Mouse (Mus musculus) heart, postnatal 0 days (tissue): ENCODE data around the gene Selenoh. TPM values are rescaled to one million over a fixed set of nuclear protein-coding genes. Genes with fewer than 3 reads are reported as not detected.

Source experiments
- ATAC-seq: fragments of 200-750 bp; cut with Nextera tagmentation; 2 replicates; pipeline ENCODE4 v1.8.0; 2017; ENCODE audit warnings: low read depth, moderate number of reproducible peaks, moderate library complexity; ENCODE audit not compliant: insufficient read depth
- DNase-seq: peaks from one replicate; pipeline ENCODE4 v3.0.0-alpha.2; 2016; ENCODE audit warnings: low spot score
- H3K27ac ChIP-seq: fragments of 300-500 bp; sonication (generic); 2 replicates; pipeline ENCODE4 v1.5.1; 2014; ENCODE audit warnings: low read depth, mild to moderate bottlenecking
- H3K27me3 ChIP-seq: fragments of 300-500 bp; sonication (generic); 2 replicates; pipeline ENCODE4 v1.6.1; 2014; ENCODE audit warnings: low read length, mixed read lengths; ENCODE audit not compliant: control insufficient read depth, insufficient read depth
- H3K36me3 ChIP-seq: fragments of 300-500 bp; sonication (generic); replicated peaks from 2 replicates; pipeline ENCODE4 v1.6.1; 2014; ENCODE audit warnings: low read length, mixed read lengths; ENCODE audit not compliant: control insufficient read depth, insufficient read depth
- H3K4me1 ChIP-seq: fragments of 300-500 bp; sonication (generic); 2 replicates; pipeline ENCODE4 v1.6.1; 2014; ENCODE audit warnings: antibody characterized with exemption; ENCODE audit not compliant: control insufficient read depth, insufficient read depth
- H3K4me2 ChIP-seq: fragments of 300-500 bp; sonication (generic); 2 replicates; pipeline ENCODE4 v1.6.1; 2014; ENCODE audit warnings: low read depth, mild to moderate bottlenecking, low read length, moderate library complexity
- H3K4me3 ChIP-seq: fragments of 300-500 bp; sonication (generic); 2 replicates; pipeline ENCODE4 v1.5.1; 2014; ENCODE audit warnings: low read depth, low read length
- H3K9ac ChIP-seq: fragments of 300-500 bp; sonication (generic); replicated peaks from 2 replicates; pipeline ENCODE4 v1.6.1; 2014; ENCODE audit warnings: low read depth, low read length, mixed read lengths
- H3K9me3 ChIP-seq: fragments of 300-500 bp; sonication (generic); replicated peaks from 2 replicates; pipeline ENCODE4 v1.6.1; 2016; ENCODE audit warnings: low read length; ENCODE audit not compliant: control insufficient read depth
- CTCF ChIP-seq: IDR thresholded peaks from 2 replicates; pipeline ENCODE4 v1.5.1; 2016; ENCODE audit warnings: antibody characterized with exemption, control low read depth, low read depth
- EP300 ChIP-seq: IDR thresholded peaks from 2 replicates; pipeline ENCODE4 v1.6.1; 2016; ENCODE audit warnings: antibody characterized with exemption, low read depth
- WGBS: fragments of 180-500 bp; shearing (Covaris S2); extraction: QIAGEN DNeasy Blood & Tissue Kit; methylation state at CpG from one replicate; pipeline ENCODE4 v1.1.7; 2014; 5-methylcytosine and 5-hydroxymethylcytosine counted together
- polyA plus RNA-seq: library from polyadenylated mRNA; unstranded; fragments of >200 nt; fragmentation: Nextera tagmentation; extraction: Ambion mirVana; gene quantifications from 2 replicates; pipeline ENCODE4 v1.2.1, GENCODE M21; 2015
- total RNA-seq: library from RNA; depleted of rRNA; stranded (reverse); fragments of >200 nt; gene quantifications from 2 replicates; pipeline ENCODE4 v1.2.3, GENCODE M21; 2014; ENCODE audit warnings: low replicate concordance

Gene Selenoh
- total and polyA plus RNA-seq, 2 experiments from 2014 or later = 149 to 240 TPM

GRCm38 (mm10) chr2:84695007-84695695 lies 24.6 kb upstream of the Selenoh start:
- peaks cover 69% of the 10 kb centered on the region for H3K36me3 ChIP-seq

DNA sequence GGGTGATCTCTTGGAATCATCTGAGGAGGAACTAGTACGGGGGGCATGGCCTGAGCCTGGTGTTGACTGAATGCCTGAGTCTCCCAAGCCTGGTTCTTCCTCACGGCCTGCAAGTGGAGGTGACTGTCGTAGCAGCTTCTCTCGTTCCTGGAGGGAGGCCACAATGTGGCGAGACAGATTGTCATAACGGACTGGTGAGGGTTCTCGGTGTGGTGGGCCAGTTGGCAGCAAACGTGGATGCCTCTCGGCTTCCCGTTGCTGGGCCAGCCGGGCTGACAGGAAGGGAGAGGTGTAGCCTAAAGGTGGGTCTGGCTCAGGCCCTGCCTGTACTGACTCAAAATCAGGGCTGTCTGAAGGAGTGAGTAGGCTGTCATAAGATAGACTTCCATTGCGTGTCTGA lies 19.5 kb upstream of the Selenoh start:
- no peaks in the 10 kb centered on the region for H3K4me1 ChIP-seq
- 78% methylated on average over 12 of the region's 12 CpGs for WGBS
- no peaks in the 10 kb centered on the region for H3K27me3 ChIP-seq
- H3K9me3 ChIP-seq = no peaks in the 10 kb centered on the region
- H3K9ac ChIP-seq = no peak overlapping the region
- no peak overlapping the region for H3K27ac ChIP-seq
- ATAC-seq (no peak), DNase-seq (no peak)
- TF ChIP-seq EP300 (no peak), CTCF (no peak)
- peaks cover 90% of the 10 kb centered on the region for H3K36me3 ChIP-seq
- no peak overlapping the region for H3K4me3 ChIP-seq
- H3K4me2 ChIP-seq = no peak overlapping the region

More at GRCm38 (mm10) chr2:84695007-84695695, 24.6 kb upstream of the Selenoh start:
- WGBS = 77% methylated on average over 5 of the region's 5 CpGs
- H3K4me3 ChIP-seq = no peak overlapping the region
- H3K9ac ChIP-seq = no peak overlapping the region
- no peak overlapping the region for H3K27ac ChIP-seq
- H3K4me1 ChIP-seq = no peaks in the 10 kb centered on the region
- H3K27me3 ChIP-seq = no peaks in the 10 kb centered on the region
- H3K4me2 ChIP-seq = no peak overlapping the region
- DNase-seq = no peak
- no peaks in the 10 kb centered on the region for H3K9me3 ChIP-seq
- no peak for ATAC-seq
- no peak for TF ChIP-seq EP300
- TF ChIP-seq CTCF = no peak

DNA sequence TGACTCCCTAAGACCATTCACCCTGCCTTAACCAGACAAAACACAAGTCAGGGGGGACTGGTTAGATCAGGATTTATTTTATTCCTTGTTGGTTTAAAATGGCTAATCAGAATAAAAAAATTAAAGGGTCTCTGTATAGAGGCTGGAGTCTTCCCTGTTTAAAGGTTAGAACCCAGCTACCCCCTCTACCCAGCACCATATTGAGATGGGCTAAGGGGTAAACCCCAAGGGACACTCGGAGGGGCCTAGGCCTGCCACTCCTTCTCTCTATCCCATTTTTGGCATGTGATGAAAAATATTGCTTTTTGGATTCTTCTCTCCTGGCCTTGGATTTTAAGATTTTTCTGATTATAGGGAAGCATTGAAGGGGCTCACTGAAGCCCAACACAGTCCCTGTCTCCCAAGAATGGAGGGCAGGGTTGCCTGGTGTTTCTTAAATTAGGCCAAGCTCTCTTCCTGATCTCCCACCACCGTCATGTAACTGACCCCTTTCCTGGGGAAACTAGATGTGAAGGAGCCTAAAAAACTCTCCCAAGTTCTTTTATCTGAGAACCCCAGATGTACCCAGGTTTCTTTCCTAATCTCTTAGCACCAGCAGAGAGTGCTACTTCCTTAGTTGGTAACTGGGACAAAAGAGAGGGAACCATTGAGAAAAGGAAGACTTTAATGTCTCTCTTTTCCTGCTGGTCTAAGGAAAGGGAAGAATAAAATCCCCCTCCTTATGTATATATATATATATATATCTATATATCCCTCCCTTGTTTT lies 17.7 kb upstream of the Selenoh start:
- ATAC-seq = no peak
- H3K36me3 ChIP-seq = peaks cover 77% of the 10 kb centered on the region
- H3K9me3 ChIP-seq = no peaks in the 10 kb centered on the region
- H3K9ac ChIP-seq = no peak overlapping the region
- no peak for DNase-seq
- WGBS = 71% methylated on average over 2 of the region's 2 CpGs
- TF ChIP-seq CTCF (no peak), EP300 (no peak)
- H3K4me3 ChIP-seq = no peak overlapping the region
- no peaks in the 10 kb centered on the region for H3K4me1 ChIP-seq
- no peaks in the 10 kb centered on the region for H3K27me3 ChIP-seq
- H3K27ac ChIP-seq = no peak overlapping the region
- no peak overlapping the region for H3K4me2 ChIP-seq

- 26% methylated on average over 6 of the region's 6 CpGs for WGBS
- H3K4me2 ChIP-seq = no peak overlapping the region
- H3K36me3 ChIP-seq = peaks cover 24% of the 10 kb centered on the region
- DNase-seq (no peak), ATAC-seq (no peak)
- no peak overlapping the region for H3K4me3 ChIP-seq
- H3K27me3 ChIP-seq = no peaks in the 10 kb centered on the region
- H3K9ac ChIP-seq = no peak overlapping the region
- no peaks in the 10 kb centered on the region for H3K9me3 ChIP-seq
- TF ChIP-seq CTCF = no peak
- TF ChIP-seq EP300 = no peak
- peaks cover 9% of the 10 kb centered on the region; the same call in 1 of the 2 replicates for H3K4me1 ChIP-seq
- no peak overlapping the region for H3K27ac ChIP-seq
Observed at GRCm38 (mm10) chr2:84682605-84683183, 12.1 kb upstream of the Selenoh start.

- ATAC-seq = no peak
- Histone ChIP-seq H3K36me3 (peaks cover 25% of the 10 kb centered on the region), H3K9me3 (no peaks in the 10 kb centered on the region), H3K4me1 (peaks cover 17% of the 10 kb centered on the region; the same call in 1 of the 2 replicates), H3K4me3 (peak within 1 kb of the TSS; percentile 90), H3K27me3 (no peaks in the 10 kb centered on the region), H3K27ac (peak within 1 kb of the TSS; percentile 63; the same call in 1 of the 2 replicates), H3K4me2 (peak within 1 kb of the TSS; percentile 92), H3K9ac (peak within 1 kb of the TSS; percentile 85)
- WGBS = 12% methylated on average over 8 of the region's 8 CpGs
- no peak for TF ChIP-seq CTCF
- TF ChIP-seq EP300 = no peak
- DNase-seq = no peak
Observed at GRCm38 (mm10) chr2:84679016-84679415, 8.4 kb upstream of the Selenoh start, which contains the start of gene Tmx2. TSS of gene Tmx2 (minus strand) at chr2:84679140.
